Mouse (Mus musculus) testis, adult 2 months (tissue): ENCODE measurements at regions not wholly inside any gene's neighbourhood (a gene's known extent, or its start where the extent isn't known, plus 50 kb on each side); places are given as distances from the start of the nearest gene placed in this dataset.

ENCODE experiments used
- H3K27ac ChIP-seq: fragments of 200-500 bp; 2 replicates; pipeline ENCODE4 v1.5.1; 2012; ENCODE audit warnings: low read depth, low read length; ENCODE audit not compliant: control insufficient read depth, insufficient read depth
- H3K27me3 ChIP-seq: fragments of 200-500 bp; 2 replicates; pipeline ENCODE4 v1.6.1; 2012; ENCODE audit warnings: mild to moderate bottlenecking, low read length, moderate library complexity; ENCODE audit not compliant: control insufficient read depth, insufficient read depth
- H3K36me3 ChIP-seq: fragments of 200-500 bp; 2 replicates; pipeline ENCODE4 v1.6.1; 2012; ENCODE audit warnings: mild to moderate bottlenecking, low read length; ENCODE audit not compliant: control insufficient read depth, insufficient read depth
- H3K4me1 ChIP-seq: fragments of 200-500 bp; 2 replicates; pipeline ENCODE4 v1.6.1; 2012; ENCODE audit warnings: low read length; ENCODE audit not compliant: control insufficient read depth, insufficient read depth
- H3K4me3 ChIP-seq: fragments of 200-500 bp; 2 replicates; pipeline ENCODE4 v1.5.1; 2012; ENCODE audit warnings: low read depth, mild to moderate bottlenecking, low read length, moderate library complexity, mixed read lengths; ENCODE audit not compliant: control insufficient read depth
- CTCF ChIP-seq: fragments of 200-500 bp; IDR thresholded peaks from 2 replicates; pipeline ENCODE4 v1.5.1; 2012; ENCODE audit warnings: low read depth, mild to moderate bottlenecking, inconsistent platforms, low read length, moderate library complexity; ENCODE audit not compliant: control insufficient read depth, insufficient read depth, insufficient replicate concordance
- POLR2A ChIP-seq: fragments of 200-500 bp; IDR thresholded peaks from 2 replicates; pipeline ENCODE4 v1.6.1; 2012; ENCODE audit warnings: low read depth, mild to moderate bottlenecking, inconsistent platforms, low read length, moderate library complexity; ENCODE audit not compliant: control insufficient read depth

GRCm38 (mm10) chr14:24838219-24838618 is 351.3 kb downstream of the Rps24 start:
- Histone ChIP-seq H3K4me1 (no peaks in the 10 kb centered on the region), H3K27ac (no peak overlapping the region), H3K4me3 (no peak overlapping the region), H3K27me3 (no peaks in the 10 kb centered on the region), H3K36me3 (no peaks in the 10 kb centered on the region)
- no peak for TF ChIP-seq CTCF
- TF ChIP-seq POLR2A, result no peak

GRCm38 (mm10) chr14:24839056-24839455 is 352.1 kb downstream of the Rps24 start:
- no peak overlapping the region for H3K27ac ChIP-seq

GRCm38 (mm10) chr14:24841715-24842496 is 355.0 kb downstream of the Rps24 start:
- Histone ChIP-seq H3K4me1 (no peaks in the 10 kb centered on the region), H3K36me3 (no peaks in the 10 kb centered on the region), H3K27me3 (no peaks in the 10 kb centered on the region), H3K4me3 (no peak overlapping the region), H3K27ac (no peak overlapping the region)
- TF ChIP-seq CTCF (no peak), POLR2A (no peak)

More at GRCm38 (mm10) chr14:24839056-24839455, 352.1 kb downstream of the Rps24 start:
- H3K36me3 ChIP-seq, result no peaks in the 10 kb centered on the region
- TF ChIP-seq CTCF, result no peak
- no peak for TF ChIP-seq POLR2A
- H3K27me3 ChIP-seq, result no peaks in the 10 kb centered on the region
- H3K4me1 ChIP-seq, result no peaks in the 10 kb centered on the region
- no peak overlapping the region for H3K4me3 ChIP-seq

GRCm38 (mm10) chr14:24843626-24844025 is 356.7 kb downstream of the Rps24 start:
- no peaks in the 10 kb centered on the region for H3K36me3 ChIP-seq
- TF ChIP-seq POLR2A, result no peak
- TF ChIP-seq CTCF, result no peak

GRCm38 (mm10) chr14:24850491-24850890 is 363.6 kb downstream of the Rps24 start:
- H3K27ac ChIP-seq, result no peak overlapping the region

More at GRCm38 (mm10) chr14:24843626-24844025, 356.7 kb downstream of the Rps24 start:
- H3K4me3 ChIP-seq, result no peak overlapping the region
- no peak overlapping the region for H3K27ac ChIP-seq
- H3K27me3 ChIP-seq, result no peaks in the 10 kb centered on the region
- H3K4me1 ChIP-seq, result no peaks in the 10 kb centered on the region

GRCm38 (mm10) chr14:24854459-24854858 is 367.5 kb downstream of the Rps24 start:
- no peaks in the 10 kb centered on the region for H3K4me1 ChIP-seq
- TF ChIP-seq CTCF, result no peak
- TF ChIP-seq POLR2A, result no peak
- H3K27ac ChIP-seq, result no peak overlapping the region
- H3K4me3 ChIP-seq, result no peak overlapping the region
- no peaks in the 10 kb centered on the region for H3K27me3 ChIP-seq
- no peaks in the 10 kb centered on the region for H3K36me3 ChIP-seq

More at GRCm38 (mm10) chr14:24850491-24850890, 363.6 kb downstream of the Rps24 start:
- Histone ChIP-seq H3K36me3 (no peaks in the 10 kb centered on the region), H3K4me1 (no peaks in the 10 kb centered on the region), H3K4me3 (no peak overlapping the region), H3K27me3 (no peaks in the 10 kb centered on the region)
- no peak for TF ChIP-seq POLR2A
- no peak for TF ChIP-seq CTCF

GRCm38 (mm10) chr14:24862171-24862570 is 375.2 kb downstream of the Rps24 start:
- Histone ChIP-seq H3K4me3 (no peak overlapping the region), H3K36me3 (no peaks in the 10 kb centered on the region), H3K27me3 (no peaks in the 10 kb centered on the region), H3K27ac (no peak overlapping the region), H3K4me1 (no peaks in the 10 kb centered on the region)
- TF ChIP-seq POLR2A (no peak), CTCF (no peak)

GRCm38 (mm10) chr14:24862661-24863060 is 375.7 kb downstream of the Rps24 start:
- H3K27me3 ChIP-seq, result no peaks in the 10 kb centered on the region
- H3K27ac ChIP-seq, result no peak overlapping the region
- H3K4me1 ChIP-seq, result no peaks in the 10 kb centered on the region
- TF ChIP-seq CTCF (no peak), POLR2A (no peak)
- H3K36me3 ChIP-seq, result no peaks in the 10 kb centered on the region
- H3K4me3 ChIP-seq, result no peak overlapping the region
